Mouse (Mus musculus): ENCODE measurements around the gene Ptbp3.
"Not testable (repeated sequence)": the region's sequence is repeated elsewhere in the genome, so short reads cannot be mapped to it uniquely, and the experiment has no call there.

Ptbp3 gene

DNA sequence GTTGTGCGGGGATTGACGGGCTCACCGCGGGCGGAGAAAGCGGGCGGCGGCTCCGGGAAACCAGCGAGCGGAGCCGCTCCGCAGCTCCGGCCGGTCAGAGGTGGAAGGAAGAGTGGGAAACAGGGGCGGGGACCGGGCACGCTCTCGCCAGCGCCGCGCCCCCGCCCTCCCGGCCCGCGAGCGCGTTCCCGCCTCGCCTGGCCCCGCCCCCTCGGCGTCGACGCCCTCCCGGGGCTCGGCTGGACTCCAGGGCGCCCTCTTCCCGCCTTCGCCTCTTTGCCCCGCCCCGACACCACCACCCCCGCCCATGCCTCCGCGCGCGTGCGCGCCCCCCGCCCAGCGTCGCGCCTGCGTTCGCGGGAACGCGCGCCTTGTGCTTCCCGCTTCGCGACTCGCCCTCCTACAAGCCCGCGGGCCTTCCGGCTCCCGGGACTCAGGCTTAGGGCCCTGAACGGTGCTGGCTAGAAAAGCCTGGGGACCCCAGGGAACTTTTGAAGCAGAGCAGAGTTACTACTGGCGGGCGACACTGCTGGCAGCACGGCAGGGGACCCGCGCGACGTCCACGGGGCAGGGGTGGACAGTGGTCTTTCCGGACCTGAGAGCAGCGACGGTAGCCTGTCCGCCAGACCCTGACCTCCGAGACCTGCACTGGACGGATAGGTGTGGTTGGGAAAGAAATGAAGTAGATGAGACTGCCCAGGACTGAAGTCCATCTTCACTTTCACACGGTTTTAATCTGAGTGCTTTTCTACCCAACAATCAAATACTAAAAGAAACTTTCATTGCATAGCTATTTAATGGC lies at the start of gene Ptbp3:
TSS of gene Ptbp3 (minus strand) at position 190 of the 802 bp plus-strand sequence.
- peak; percentile 87 for DNase-seq (ENCODE audit: low spot score)

DNA sequence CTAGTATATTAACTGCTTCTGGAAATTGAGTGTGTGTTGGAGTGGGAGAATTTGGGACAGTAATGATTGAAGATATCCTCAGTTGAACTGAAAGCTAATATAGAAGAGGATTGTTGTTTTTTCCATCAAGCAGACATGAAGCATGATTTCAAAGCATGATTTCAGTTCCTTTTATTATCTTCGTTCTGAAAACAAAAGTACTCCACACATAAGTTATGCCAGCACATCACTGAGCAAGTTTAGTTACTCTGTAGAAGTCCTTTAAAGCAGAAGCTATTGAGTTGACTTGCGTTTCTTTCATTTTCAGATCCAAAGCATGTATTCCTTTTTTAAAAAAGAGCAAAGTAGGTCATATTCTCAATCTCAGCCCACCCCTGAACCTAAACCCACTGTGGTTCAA lies 47.4 kb upstream of the Ptbp3 start:
- DNase-seq (ENCODE audit: low spot score): no peak

GRCm38 (mm10) chr4:59594614-59595013 lies 45.5 kb upstream of the Ptbp3 start:
- DNase-seq (ENCODE audit: low spot score): no peak

DNA sequence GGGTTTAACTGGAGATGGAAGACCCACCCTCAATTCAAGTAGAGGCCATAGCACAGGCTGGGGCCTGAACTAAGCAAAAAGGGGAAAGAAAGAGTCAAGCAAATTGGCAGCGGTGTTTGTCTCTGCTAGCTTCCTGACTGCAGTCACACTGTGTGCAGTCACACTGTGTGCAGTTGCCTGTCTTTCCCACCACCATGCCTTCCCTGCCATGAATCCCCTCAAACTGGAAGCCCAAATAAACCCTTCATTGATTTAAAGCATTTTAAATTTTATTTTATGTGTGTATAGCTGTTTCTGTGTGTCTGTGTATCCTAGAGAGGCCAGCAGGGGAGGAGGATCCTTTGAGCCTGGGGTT lies 38.7 kb upstream of the Ptbp3 start:
- no peak for DNase-seq (ENCODE audit: low spot score)

DNA sequence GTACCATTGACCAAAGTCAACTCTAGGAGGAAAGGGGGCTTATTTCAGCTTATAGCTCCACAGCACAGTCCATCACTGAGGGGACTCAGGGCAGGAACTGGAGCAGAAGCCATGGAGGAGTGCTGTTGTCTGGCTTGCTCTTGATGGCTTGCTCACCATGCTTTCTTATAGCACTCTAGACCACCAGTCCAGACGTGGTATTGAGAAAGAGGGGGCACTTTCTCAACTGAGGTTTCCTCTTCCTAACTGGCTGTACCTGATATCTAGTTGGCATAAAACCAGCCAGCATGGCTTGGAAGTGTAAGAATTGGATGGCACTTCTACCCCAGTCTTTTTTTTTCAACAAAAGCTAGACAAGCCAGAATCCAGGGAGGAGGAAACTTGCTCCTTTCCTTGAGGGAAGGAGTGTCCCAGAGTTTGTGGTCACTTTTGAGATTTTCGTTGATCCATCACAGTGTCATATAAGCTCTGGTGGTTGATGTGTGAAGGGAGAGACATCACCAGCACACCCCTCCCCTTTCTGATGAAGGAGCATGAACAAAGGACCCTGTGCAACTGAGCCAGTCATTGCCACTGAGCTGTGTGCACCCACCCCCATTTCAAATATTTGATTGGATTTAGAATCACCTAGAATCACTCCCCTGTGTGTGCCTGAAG lies 38.2 kb upstream of the Ptbp3 start:
- no peak for DNase-seq (ENCODE audit: low spot score)

- peak; percentile 18 for DNase-seq (ENCODE audit: low spot score)
These were observed 35.9 kb upstream of the Ptbp3 start for GRCm38 (mm10) chr4:59585097-59585496.

DNA sequence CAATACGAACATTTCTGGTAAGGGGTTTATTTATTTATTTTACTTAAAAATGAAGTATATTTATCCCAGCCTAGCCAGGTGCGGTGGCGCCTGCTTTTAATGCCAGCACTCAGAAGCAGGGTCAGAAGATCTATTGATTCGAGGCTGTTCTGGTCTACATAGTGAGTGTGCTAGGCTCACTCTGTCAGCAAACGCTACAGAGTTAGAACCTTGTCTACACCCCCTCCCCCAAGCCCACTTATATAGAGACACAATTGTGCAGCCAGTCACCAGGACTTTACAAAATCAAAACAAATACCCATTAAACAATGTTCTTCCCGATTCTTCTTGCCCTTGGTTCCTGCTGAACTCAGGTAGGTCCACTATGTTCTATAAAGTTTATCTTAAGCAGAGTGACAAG lies 33.0 kb upstream of the Ptbp3 start:
- DNase-seq (ENCODE audit: low spot score): no peak

GRCm38 (mm10) chr4:59581314-59582185 lies 32.4 kb upstream of the Ptbp3 start, which contains the start of gene Hsdl2:
Gene Hsdl2 (plus strand): TSS chr4:59581563.
- peak; percentile 97 for DNase-seq (ENCODE audit: low spot score)

DNA sequence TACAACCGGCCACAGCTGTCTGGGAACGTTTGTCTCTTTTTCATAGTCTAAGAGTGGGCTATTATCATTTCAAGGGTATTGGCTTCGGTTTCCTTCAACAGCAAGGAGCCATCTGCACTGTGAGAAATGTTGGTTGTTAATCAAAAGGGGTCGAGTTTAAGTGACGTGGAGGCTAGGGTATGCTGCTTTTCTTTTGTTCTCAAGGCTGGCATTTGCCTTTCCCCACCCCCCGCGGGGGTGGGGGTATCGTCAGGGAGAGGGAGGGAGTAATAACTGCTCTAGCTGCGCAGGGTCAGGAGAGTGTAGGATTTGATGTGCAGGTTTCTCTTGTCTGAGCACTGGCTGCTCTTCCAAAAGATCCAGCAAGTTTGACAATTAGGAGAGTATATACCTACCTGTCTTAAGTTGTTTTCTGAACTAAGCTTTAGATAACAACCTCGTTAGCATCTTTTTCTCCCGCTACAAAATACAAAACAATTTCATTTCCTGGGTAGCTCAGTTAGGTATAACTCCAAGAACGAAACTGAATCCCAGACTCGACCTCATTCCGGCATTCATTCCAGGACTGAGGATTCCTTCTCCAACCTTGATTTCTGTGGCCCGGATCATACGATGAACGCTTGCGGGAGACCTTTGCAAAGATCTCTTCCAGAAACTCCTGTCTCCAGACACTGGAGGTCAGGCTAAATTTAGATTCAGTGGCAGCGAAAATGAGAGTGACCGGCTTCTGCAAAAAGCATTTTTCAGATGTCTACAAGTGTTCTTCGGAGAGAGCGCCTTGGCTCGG lies 31.5 kb upstream of the Ptbp3 start:
- peak; percentile 32 for DNase-seq (ENCODE audit: low spot score)

- DNase-seq (ENCODE audit: low spot score): no peak
These were observed 26.2 kb upstream of the Ptbp3 start for GRCm38 (mm10) chr4:59575184-59575958.

GRCm38 (mm10) chr4:59572521-59573118 lies 23.5 kb upstream of the Ptbp3 start:
- DNase-seq (ENCODE audit: low spot score): no peak

GRCm38 (mm10) chr4:59570519-59570918 lies 21.4 kb upstream of the Ptbp3 start:
- DNase-seq (ENCODE audit: low spot score): not testable (repeated sequence)

DNA sequence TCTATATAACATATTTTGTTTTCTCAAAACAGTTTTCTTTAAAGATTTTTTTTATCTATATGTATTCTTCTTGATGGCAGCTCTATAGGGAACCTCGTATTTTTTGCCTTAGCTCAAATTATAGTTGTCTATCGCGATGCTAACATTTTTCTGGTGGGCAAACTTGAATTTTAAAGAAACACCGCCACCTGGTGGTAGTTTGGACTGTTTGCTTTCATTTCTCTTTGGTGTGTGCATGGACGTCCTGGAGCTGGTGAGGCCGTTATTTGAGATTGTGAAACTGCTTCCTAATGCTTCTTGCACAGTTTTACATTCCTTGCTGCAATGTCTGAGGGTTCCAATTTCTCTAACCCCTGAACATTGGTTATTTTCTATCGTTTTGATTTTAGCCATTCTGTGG lies 20.4 kb upstream of the Ptbp3 start:
- DNase-seq (ENCODE audit: low spot score): peak; percentile 28

DNA sequence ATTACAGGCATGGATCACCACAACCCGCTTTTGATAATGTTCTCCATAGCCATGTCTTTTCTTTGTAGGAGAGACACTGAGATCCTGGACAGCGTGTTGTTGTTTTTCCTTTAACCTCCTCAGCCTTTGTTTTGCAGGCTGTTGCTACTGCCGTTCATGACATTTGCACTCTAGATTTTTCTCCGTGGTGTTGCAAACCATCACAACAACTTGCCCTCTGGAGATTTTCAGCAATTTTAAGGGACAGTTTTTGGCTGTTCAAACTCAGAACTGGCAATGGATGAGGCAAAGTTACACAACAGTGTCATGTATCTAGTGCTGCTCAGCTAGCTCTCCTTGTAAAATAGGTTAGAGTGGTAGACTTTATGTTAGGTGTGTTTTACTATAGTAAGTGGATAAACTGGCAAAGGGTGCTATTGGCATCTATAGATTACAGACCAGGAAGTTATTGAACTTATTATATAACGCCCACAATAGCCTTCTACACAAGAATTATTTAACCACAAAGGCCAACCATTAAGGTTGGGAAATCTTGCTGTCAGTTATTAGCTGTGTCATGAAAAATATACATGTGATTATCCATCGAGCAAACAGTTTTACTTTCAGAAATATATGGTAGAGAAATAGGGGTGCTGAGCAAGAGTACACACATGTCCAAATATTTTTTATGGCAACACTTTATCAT lies 18.6 kb upstream of the Ptbp3 start:
- no peak for DNase-seq (ENCODE audit: low spot score)

- DNase-seq (ENCODE audit: low spot score): no peak
These were observed 16.5 kb upstream of the Ptbp3 start for GRCm38 (mm10) chr4:59565571-59566188.

GRCm38 (mm10) chr4:59564128-59564527 lies 15.0 kb upstream of the Ptbp3 start:
- no peak for DNase-seq (ENCODE audit: low spot score)

DNA sequence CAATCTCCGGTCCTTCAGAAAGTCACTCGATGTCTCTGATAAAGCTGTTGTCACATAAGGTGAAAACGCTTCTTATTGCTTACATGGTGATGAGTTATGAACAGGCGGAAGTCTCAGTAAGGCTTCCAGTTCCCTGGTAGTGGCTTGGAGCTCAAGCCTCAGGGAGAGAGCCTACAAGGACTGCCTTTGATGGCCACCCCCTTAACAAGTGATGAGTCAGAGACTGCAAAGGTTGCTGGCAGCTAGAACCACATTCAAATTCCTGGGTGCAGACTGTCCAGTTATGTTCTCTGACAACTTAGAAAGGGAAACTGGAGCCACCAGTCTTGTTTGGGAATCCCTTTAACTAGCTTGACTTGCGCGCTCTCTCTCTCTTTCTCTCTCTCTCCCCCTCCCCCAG lies 11.0 kb upstream of the Ptbp3 start:
- no peak for DNase-seq (ENCODE audit: low spot score)

DNA sequence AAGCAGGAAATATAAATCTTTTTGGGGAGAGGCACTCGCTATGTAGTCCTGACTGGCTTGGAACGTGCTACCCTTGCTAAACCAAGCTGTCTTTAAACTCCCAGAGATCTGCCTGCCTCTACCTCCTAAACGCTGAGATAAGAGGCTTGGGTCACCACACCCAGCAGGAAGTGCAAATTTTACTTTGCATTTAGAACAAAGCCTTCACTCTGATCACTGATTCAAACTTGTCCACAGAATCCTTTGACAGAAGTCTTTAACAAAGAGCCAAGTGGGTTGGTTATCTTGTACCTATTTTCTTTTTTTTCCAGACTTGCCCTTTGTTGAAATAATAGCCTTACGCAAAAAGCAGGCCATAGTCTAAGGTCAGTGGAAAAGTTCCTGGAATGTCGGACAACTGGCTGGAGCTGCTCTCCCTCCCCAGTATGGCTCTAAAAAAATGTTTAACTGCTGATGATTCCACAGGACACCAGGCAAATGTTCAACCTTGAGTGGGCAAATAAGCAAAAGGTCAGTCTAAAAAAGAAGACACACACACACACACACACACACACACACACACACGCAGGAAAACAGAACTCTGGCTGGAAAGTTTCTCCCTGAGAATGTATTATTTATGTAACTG lies 9.0 kb upstream of the Ptbp3 start:
- DNase-seq (ENCODE audit: low spot score): no peak

DNA sequence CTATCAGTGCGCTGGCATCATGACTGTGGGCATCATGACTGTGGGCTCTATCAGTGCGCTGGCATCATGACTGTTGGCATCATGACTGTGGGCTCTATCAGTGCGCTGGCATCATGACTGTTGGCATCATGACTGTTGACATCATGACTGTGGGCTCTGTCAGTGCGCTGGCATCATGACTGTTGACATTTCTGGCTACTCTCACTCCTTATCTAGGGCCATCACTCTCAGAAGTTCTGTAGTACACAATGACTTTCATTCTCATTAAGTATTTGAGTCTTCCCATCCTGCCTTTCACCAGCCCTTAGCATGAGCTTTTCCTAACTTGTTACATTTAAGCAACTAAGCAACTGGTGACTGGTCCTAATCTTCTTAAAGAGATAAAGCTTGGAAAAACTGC lies 8.2 kb upstream of the Ptbp3 start:
- DNase-seq (ENCODE audit: low spot score): not testable (repeated sequence)

Data from ovary, adult 18-20 months (tissue).